Mouse (Mus musculus) left cerebral cortex, postnatal 36 days (tissue): ENCODE data around the gene Adk. TPM values are rescaled to one million over a fixed set of nuclear protein-coding genes. Genes with fewer than 3 reads are reported as not detected.

ENCODE experiments used
- DNase-seq, 2 experiments: peaks; one replicate each; pipeline ENCODE4 v3.0.0; 2021 to 2022; ENCODE audit warnings: low spot score in 2 of 2, mixed read lengths in 1 of 2
- intact Hi-C: fragments of 180-260 bp; cut with DNase I; formaldehyde crosslinking; loops from one replicate; pipeline ENCODE4 v1.15.1; 2025
- total RNA-seq, 2 experiments: library from RNA; stranded (reverse); gene quantifications; 2 replicates each; pipeline ENCODE4 v1.2.3; 2021

Adk gene
- total RNA-seq, 2 experiments from 2014 or later: 63.6 to 66.2 TPM

DNA sequence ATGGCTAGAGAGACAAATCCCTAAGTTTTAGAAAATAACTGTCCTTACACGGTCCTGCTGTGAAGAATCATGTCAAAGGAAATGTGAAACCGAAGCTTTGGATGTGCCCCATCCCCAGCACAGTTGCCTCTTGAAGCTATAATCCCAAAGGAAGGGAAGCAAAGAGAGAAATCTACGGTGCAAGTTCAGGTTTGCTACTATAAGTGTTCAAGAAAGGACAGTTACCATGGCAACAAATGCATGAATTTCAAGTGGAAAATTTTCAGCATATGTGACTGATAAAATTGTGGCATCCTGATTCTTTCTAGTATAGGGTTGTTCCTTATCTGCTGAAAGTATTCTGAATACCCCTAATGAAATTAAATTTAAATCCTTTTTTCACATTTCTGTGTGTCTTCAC lies 169.8 kb downstream of the Adk start:
- peak in 1 of 2 experiments; percentile 15 for DNase-seq
- intact Hi-C loops: no loop called here

DNA sequence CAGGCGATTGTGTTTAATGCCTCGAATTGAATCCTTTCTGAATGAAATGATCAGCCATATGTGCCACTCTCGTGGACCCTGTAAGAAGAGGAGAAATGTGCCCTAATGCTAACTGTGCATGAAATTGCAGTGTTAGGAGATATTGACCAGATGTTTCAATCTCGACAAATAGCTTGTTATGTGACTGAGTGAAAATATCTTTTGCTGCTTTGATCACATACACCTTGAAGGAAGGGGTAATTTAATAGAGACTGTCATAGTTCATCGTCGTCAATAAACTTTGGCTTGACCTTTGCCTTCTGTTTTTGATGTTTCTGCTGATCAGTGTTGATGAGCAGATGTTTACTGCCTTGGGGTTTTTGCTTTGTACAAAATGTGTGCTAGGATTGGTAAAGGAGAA lies 171.1 kb downstream of the Adk start:
- intact Hi-C loops: no loop called here
- DNase-seq: no peak

DNA sequence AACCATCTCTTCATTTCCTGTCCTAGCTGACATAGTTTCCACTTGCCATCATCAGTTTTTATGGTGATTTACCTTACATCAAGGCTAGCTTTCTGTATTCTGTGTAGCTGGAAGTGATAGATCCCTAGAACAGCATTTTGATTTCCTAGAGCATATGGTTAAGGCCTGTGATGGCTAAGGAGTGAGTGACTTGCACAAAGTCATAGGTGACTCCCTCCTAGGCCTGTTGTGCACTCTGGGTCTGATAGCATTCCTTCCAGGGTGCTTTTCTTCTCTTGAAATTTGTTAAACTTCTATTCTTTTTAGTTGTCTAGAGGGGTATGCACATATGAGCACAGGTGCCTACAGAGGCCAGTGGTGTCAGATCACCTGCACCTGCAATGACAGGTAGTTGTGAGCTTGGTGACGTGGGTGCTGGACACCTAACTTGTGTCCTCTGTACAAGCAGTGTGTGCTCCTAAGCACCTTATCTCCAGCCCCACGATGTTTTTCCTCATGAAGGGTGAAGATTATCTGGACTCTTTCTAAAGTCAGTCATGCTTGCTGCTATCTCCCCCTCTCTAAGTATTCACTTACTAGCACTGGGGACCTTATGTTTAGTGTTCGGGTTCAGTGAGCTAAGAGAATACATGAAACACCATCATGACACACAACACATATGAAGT lies 171.7 kb downstream of the Adk start:
- DNase-seq: no peak
- intact Hi-C loops: no loop called here

DNA sequence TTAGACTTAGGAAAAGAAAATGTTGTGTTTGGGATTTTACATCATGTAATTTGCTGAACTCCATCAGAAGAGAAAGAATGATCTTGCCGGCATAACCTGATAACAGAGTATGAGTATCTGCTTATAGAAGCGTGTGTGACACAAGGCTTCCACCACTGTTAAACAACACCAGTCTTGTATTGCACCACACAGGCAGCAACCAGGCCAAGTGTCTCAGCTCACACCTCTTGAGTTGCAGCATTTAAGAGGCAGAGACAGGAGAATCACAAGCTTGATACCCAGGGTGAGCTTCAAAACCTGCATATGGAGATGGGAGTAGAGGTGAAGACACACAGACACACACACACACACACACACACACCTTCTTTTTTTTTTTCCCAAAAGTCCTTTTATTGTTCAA lies 184.7 kb downstream of the Adk start:
- intact Hi-C loops: no loop called here
- DNase-seq: no peak

DNA sequence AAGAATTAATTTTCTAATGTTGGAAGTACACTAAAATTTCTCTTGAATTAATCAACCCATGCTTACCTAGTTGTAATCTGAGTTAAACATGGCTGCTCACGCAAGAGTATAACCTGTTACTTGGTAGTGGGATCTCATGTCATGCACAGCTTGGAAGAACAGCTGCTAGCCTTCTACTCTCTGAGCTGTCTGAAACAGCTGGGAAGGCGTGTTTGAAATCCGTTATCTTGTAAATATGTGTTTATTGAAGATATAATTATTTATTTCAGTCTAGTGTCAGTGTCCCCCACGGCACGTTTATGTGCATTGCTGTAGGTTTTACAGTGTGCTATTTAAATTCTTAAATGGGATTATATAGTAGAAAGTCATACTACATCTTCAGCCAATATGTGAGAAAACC lies 188.7 kb downstream of the Adk start:
- intact Hi-C loops: no loop called here
- DNase-seq: no peak

DNA sequence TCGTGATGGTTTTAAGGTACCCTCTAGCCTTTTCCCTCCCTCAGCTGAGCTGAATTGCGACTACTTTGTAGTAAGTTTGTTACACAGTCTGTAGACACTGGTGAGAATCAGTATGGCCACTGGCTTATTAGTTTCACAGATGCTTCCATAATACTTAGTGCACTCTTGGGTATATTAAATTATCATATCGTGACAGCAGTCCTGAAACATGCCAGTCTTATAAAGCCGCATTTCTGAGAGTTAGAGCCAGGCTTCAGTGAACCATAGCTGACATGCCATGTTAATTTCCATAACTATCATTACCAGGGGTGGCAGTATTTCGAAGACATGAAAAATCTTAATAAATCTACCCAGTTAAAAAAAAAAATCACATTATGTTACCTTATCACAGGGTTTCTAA lies 199.0 kb downstream of the Adk start:
- intact Hi-C loops: loop anchor here (5.0 to 10.0 kb wide), 3 partner anchors 61 to 103 kb away; no protein-coding TSS in a partner anchor
- no peak for DNase-seq

DNA sequence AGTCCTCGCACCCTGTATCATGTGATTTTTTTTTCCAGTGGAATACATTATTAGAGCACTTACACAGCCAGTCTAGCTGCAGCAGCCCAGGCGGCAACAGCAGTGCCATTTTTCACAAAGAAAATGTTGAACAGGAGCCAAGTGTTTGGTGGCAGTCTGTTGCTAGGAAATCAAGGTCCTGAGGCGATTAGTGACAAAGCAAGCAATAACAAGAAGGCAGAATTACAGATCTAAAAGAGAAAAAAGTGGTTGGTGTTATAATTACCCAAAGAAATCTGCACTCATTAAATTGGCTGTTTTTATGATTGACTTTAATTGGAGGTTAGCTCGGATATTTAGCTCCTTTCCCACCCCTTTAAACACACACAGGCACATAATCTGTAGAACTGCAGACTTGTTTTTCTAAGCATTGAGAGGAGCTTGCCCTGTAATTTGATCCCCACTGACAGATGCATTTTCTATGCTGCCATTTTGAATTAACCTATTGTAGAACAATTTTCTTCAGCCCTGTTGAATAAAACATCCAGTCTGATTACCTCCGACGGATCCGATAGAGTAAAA lies 200.0 kb downstream of the Adk start:
- intact Hi-C loops: loop anchor here (5.0 to 10.0 kb wide), 3 partner anchors 60 to 102 kb away; no protein-coding TSS in a partner anchor
- DNase-seq: peak in 1 of 2 experiments; percentile 23

DNA sequence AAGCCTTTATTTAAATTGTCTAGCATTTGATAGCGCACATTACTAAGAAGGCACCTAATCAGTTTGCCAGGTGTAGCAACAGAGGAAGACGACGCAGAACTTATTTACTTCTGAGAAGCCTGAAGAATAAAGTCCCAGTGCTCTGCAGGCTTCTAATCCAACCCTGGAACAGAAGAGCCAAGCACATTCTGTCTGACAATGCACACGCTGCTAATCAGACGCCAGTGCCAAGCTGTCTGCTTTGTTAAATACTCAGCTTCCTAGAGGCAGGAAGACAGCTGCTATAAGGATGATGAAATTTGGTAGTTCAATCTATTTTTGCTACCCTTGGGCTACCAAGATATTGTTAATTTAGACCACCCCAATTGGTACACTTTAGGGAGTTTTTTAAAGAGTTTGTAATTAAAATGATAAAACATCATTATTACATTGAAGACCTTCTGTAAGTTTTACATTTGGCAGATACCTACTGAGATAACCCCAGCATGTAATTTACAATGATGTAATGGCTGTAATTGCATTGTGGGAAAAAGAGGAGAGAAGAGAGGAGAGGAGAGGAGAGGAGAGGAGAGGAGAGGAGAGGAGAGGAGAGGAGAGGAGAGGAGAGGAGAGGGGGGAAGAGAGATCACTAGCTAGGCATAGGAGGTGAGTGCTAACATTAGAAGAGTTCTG lies 201.1 kb downstream of the Adk start:
- intact Hi-C loops: loop anchor here (5.0 to 10.0 kb wide), 3 partner anchors 59 to 101 kb away; no protein-coding TSS in a partner anchor

DNA sequence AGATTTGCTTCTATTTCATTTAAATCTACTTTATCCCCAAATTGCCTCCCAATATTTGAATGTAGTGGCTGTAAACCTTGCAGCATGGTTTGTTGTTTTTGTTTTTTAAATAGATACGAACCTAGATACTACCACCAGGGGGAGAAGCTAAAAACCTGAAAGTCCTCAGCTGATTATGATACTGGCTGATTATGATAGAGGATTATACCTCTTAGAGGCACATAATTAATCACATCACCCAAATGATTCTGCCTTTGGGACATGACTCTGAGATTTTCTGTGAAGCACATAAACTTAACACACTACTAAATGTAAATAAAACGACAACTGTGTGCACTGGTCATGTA lies 201.6 kb downstream of the Adk start:
- no peak for DNase-seq

More for the DNA sequence above, 201.1 kb downstream of the Adk start:
- DNase-seq: peak in 1 of 2 experiments; percentile 7

DNA sequence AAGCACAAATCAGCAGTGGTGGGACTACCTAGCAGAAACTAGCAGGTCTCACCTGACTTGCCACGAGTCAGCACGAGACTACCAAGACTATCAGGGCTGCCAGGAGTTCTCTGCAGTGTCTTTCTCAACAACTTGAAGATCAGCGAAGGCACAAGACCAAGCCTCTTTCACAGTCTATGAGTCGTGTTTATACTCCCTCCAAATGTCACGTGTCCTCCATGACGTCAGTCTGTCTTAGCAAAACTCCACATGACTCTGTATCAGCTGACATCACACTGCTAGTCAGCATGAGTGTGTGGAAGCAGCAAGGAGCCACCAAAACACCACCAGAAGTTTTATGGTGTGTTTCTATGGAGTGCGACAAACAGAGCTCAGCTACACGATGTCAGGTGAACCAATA lies 215.9 kb downstream of the Adk start:
- no peak for DNase-seq
- intact Hi-C loops: no loop called here

More for the DNA sequence above, 201.6 kb downstream of the Adk start:
- intact Hi-C loops: loop anchor here (5.0 to 10.0 kb wide), 3 partner anchors 58 to 102 kb away; no protein-coding TSS in a partner anchor

DNA sequence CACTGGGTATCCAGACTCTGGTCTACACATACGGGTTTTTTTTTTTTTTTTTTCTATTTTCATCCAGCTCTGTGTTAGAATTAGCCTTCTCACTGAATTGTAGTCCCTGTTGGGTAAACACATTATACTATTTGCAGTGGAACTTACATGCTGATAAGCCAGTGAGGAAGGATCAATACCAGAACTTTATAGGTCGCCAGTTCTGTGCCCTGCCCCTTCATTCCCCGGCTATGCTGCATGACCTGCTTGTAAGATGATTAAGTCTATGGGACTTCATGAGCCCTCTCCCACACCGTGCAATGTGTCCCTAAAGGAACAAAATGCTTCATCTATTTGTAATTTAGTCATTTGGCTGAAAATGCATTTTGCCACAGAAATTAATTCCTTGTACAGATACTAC lies 219.1 kb downstream of the Adk start:
- DNase-seq: no peak
- intact Hi-C loops: no loop called here

DNA sequence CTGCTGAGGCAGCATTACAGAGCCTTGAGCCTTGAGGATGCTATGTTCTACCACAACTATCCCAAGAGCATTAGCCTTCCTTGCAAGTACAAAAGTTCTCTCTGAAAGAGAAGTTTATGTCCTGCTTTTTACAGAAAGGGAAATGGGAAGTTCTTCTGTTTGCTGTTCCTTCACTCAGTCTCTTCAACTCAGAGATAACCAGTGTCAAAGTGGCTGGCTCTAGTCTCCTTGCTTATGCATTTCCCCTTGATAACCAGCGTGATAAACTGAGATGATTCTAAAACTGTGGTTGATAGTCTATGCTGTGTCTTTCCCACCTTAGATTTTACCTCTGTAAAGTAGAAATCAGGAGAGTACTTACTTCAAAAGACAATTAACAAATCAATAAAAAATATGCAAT lies 223.4 kb downstream of the Adk start:
- intact Hi-C loops: no loop called here
- DNase-seq: no peak

DNA sequence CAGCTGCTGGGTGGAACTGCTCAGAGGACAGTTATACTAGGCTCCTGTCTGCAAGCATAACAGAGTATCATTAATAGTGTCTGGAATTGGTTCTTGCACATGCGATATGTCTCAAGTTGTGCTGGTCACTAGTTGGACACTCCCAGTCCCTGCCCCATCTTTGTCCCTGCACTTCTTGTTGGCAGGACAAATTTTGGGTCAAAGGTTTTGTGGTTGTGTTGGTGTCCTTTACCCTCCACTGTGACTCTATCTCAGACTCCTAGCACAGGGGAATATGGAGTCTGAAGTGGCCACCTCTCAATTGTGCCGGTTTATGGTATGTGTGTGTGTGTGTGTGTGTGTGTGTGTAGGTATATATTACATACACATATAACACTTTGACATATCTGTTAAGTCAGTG lies 225.9 kb downstream of the Adk start:
- DNase-seq: no peak
- intact Hi-C loops: no loop called here

DNA sequence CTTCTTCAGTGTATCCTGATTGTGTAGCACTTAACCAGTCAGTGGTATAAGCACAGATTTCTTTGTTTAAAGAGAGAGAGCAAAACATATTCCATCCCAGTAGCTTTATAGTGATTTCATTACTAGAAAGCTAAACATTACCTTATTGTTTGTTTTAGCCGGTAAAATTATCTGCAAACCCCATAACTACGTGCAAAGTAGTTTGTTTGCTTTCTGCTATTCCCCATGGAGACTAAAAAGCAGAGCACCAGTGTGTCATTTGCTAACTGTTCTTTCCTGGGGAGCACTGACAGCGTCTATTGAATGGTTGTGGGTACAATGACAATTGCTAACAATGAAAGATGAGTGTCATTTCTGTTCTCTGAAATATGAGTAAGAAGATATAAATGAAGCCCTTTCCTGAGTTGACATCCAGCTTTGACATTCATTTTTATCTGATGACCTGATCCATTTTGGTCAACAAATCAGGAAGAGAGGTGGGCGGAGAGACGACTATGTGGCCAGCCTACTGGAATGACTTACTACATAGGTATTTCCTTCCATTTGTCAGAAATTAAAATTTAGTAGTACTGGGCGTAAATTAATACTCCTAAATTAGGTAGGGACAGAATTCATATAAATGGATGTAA lies 226.6 kb downstream of the Adk start:
- intact Hi-C loops: no loop called here

DNA sequence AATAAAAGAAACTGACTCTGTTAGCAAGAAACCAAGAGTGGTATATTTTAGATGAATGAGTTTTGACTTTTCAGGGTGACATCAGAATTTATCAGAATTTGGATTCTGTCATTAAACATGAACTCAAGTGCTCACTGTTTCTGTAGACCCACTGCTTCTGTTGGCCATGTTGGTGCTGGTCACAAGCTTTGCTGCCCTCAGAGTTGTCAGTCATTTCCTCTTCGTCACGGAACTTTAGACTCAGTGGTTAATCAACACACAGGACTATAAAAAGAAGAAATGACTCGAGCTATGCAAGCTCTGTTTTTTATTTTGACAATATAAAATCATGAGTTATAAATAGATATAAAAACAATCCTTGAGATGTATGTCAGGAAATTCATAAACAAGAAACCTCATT lies 228.1 kb downstream of the Adk start:
- intact Hi-C loops: no loop called here

More for the DNA sequence above, 226.6 kb downstream of the Adk start:
- DNase-seq: no peak

DNA sequence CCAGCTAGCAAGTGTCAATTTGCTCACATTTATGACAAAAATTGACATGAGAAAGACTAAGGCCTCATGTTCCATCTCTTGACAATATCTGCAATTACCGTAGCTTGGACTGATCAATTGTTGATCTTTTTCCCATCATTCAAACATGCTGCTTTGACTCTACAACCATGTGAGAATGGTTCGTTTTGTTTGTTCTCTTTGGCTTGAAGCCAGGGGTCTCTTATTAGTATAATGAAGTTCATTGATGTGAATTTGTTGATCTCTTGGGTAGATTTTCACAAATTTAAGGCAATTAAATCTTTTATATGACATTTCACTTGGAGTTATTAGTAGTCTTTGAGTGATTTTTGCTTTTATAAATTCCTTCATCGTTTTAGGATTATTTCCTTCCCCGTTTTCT lies 229.1 kb downstream of the Adk start:
- DNase-seq: no peak
- intact Hi-C loops: no loop called here

More for the DNA sequence above, 228.1 kb downstream of the Adk start:
- DNase-seq: no peak

DNA sequence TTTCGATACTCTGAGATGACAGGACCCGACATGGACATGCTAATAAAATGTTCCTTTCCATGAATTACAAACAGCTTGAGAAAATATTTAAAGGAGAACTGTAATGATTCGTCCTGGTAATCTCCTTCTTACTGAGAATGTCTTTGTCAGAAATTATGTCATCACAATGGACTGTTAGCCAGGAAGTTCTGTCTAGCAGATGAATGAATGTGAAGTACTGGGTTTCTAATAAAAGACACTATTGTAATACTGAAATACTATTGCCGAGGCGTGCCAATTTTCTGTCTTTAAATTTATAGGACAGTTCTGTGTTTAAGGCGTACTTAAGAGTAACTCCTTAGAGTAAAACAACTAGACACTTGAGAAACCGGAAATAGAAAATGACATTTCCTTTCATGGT lies 231.7 kb downstream of the Adk start:
- DNase-seq: no peak
- intact Hi-C loops: no loop called here

DNA sequence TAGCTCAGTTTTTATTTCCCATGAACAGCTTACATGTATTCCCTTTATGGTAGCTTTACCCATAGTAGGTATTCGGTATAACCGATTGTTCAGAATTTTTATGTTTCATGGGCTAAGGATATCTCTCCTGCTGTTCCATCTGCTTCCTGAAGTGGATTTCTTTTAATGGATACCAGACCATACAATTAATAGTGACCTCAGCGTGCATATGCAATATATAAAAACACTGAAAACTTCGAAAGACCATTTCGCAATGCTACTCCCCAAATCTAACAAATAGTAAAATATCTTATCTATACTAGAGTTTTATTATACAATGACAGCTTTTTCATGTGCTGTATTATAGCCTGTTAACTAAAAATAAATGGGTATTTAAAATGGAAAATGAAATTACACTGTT lies 232.5 kb downstream of the Adk start:
- DNase-seq: no peak

DNA sequence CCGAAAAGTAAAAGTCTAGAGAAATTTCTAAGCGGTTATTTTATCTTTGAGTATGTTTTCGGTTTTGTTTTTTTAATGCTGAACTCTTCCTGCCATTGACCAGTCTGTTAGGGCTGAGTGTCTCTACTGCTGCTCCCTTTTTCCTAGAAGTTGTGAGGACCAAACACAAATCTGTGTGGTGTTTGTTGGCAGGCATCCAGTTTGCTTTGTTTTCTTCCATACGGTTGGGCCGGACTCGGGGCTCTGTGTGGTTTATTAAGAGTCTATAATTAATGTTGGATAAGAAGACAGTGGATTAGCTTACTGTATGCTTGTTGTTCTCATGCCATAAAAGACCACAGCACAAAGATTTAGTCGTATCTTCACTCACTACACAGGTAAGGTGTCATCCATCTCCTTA lies 233.9 kb downstream of the Adk start:
- no peak for DNase-seq
- intact Hi-C loops: no loop called here

More for the DNA sequence above, 232.5 kb downstream of the Adk start:
- intact Hi-C loops: no loop called here

DNA sequence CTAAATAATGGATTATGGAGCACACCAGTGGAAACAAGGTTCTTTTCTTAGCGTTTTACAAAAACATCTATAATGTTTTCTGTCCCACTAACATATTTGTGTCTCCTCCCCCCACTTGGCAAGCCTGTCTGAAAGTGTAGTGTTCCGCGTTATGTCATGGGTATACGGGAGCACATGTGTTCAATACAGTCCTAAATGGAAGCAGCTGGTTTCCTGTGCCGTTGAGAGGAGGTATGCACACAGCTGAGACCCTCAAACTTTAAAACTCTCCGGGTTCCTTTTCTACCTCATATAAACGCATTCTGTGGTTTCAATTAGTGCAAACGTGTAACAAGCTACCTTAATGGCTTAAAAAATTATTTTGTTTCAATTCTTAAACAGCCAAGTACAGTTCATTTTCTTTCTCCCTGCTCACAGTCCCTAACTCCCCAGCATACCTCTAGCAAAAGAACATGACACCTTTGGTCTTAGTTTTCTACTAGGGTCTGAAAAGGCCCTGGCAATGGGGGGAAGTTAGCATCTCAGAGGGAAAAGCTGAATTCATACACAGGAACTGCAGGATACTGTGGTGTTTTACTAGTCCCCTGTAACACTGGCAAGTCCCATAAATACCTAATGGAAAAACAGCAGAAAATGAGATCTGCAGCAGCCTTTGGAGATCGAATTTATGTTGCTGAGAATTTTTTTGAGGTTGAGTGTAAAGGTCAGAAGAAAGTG lies 235.5 kb downstream of the Adk start:
- intact Hi-C loops: no loop called here

More for the DNA sequence above, 235.5 kb downstream of the Adk start:
- DNase-seq: no peak
